Mouse (Mus musculus) limb, embryonic 14.5 days (tissue): ENCODE results near the gene Cd300a. TPM values are rescaled to one million over a fixed set of nuclear protein-coding genes. Genes with fewer than 3 reads are reported as not detected.
A peak's percentile ranks its signal among the peaks of the same experiment; 100 is the strongest.

Experiments used
- ATAC-seq: fragments of 200-750 bp; cut with Nextera tagmentation; 2 replicates; pipeline ENCODE4 v1.8.0; 2017; ENCODE audit warnings: low read depth, moderate number of reproducible peaks, moderate TSS enrichment; ENCODE audit not compliant: low FRiP score
- DNase-seq: peaks from one replicate; pipeline ENCODE4 v3.0.0-alpha.2; 2015; ENCODE audit warnings: low spot score
- H3K27ac ChIP-seq: fragments of 300-500 bp; sonication (generic); replicated peaks from 2 replicates; pipeline ENCODE4 v1.5.1; 2014; ENCODE audit warnings: low read depth, mild to moderate bottlenecking, low read length, moderate library complexity, mixed read lengths
- H3K27me3 ChIP-seq: fragments of 300-500 bp; sonication (generic); 2 replicates; pipeline ENCODE4 v1.6.1; 2014; ENCODE audit warnings: low read length, mixed read lengths; ENCODE audit not compliant: control insufficient read depth, insufficient read depth
- H3K36me3 ChIP-seq: fragments of 300-500 bp; sonication (generic); 2 replicates; pipeline ENCODE4 v1.6.1; 2014; ENCODE audit warnings: mild to moderate bottlenecking, low read length, moderate library complexity, mixed read lengths; ENCODE audit not compliant: control insufficient read depth, insufficient read depth
- H3K4me1 ChIP-seq: fragments of 300-500 bp; sonication (generic); 2 replicates; pipeline ENCODE4 v1.6.1; 2014; ENCODE audit warnings: antibody characterized with exemption, low read length, mixed read lengths; ENCODE audit not compliant: control insufficient read depth, insufficient read depth
- H3K4me2 ChIP-seq: fragments of 300-500 bp; sonication (generic); replicated peaks from 2 replicates; pipeline ENCODE4 v1.6.1; 2014; ENCODE audit warnings: low read depth, mild to moderate bottlenecking, low read length, moderate library complexity; ENCODE audit not compliant: severe bottlenecking
- H3K4me3 ChIP-seq: fragments of 300-500 bp; sonication (generic); replicated peaks from 2 replicates; pipeline ENCODE4 v1.5.1; 2014; ENCODE audit warnings: low read length
- H3K9ac ChIP-seq: fragments of 300-500 bp; sonication (generic); 2 replicates; pipeline ENCODE4 v1.6.1; 2014; ENCODE audit warnings: mild to moderate bottlenecking, low read depth, low read length, moderate library complexity; ENCODE audit not compliant: severe bottlenecking
- H3K9me3 ChIP-seq: fragments of 300-500 bp; sonication (generic); 2 replicates; pipeline ENCODE4 v1.6.1; 2016; ENCODE audit warnings: low read length; ENCODE audit not compliant: control insufficient read depth
- POLR2A ChIP-seq: fragments of 200-500 bp; IDR thresholded peaks from 2 replicates; pipeline ENCODE4 v1.8.0; 2012; ENCODE audit warnings: inconsistent platforms, mild to moderate bottlenecking, moderate library complexity, borderline replicate concordance; ENCODE audit not compliant: insufficient read depth, insufficient read length; ENCODE audit errors: extremely low read depth
- WGBS: fragments of 180-500 bp; shearing (Covaris S2); extraction: QIAGEN DNeasy Blood & Tissue Kit; methylation state at CpG from one replicate; pipeline ENCODE4 v1.1.7; 2014; 5-methylcytosine and 5-hydroxymethylcytosine counted together
- polyA plus RNA-seq, 2 experiments: library from polyadenylated mRNA; depleted of rRNA in 1 of 2; stranded (reverse) in 1 of 2; unstranded in 1 of 2; fragments of >200 nt; fragmentation: Nextera tagmentation in 1 of 2; extraction: Ambion mirVana in 1 of 2; gene quantifications; 2 replicates each; pipeline versions ENCODE4 v1.2.1 to v1.2.3; 2012 to 2014

Gene Cd300a
- polyA plus RNA-seq, 2 experiments: 1.5 to 2.2 TPM

- Histone ChIP-seq H3K36me3 (no peaks in the 10 kb centered on the region), H3K9me3 (no peaks in the 10 kb centered on the region), H3K4me2 (no peak overlapping the region), H3K27me3 (no peaks in the 10 kb centered on the region), H3K9ac (0 out of 2 replicates have a peak overlapping the region, but pooled peaks have one; percentile 87), H3K4me3 (no peak overlapping the region), H3K4me1 (peaks cover 21% of the 10 kb centered on the region), H3K27ac (no peak overlapping the region)
- DNase-seq: no peak
- TF ChIP-seq POLR2A: no peak
- no peak for ATAC-seq
- WGBS: 8% methylated on average over 2 of the region's 2 CpGs
Observed at GRCm38 (mm10) chr11:114849572-114849971, 40.3 kb upstream of the Cd300a start.

- H3K9me3 ChIP-seq: no peaks in the 10 kb centered on the region
- 15% methylated on average over 5 of the region's 5 CpGs for WGBS
- H3K4me3 ChIP-seq: peak overlapping the region; percentile 81
- H3K4me2 ChIP-seq: peak overlapping the region; percentile 99
- TF ChIP-seq POLR2A: no peak
- H3K27ac ChIP-seq: no peak overlapping the region
- peaks cover 21% of the 10 kb centered on the region for H3K4me1 ChIP-seq
- peak overlapping the region; percentile 87 for H3K9ac ChIP-seq
- H3K36me3 ChIP-seq: no peaks in the 10 kb centered on the region
- ATAC-seq (no peak), DNase-seq (no peak)
- no peaks in the 10 kb centered on the region for H3K27me3 ChIP-seq
Observed at GRCm38 (mm10) chr11:114850066-114850451, 39.8 kb upstream of the Cd300a start.

- H3K36me3 ChIP-seq: no peaks in the 10 kb centered on the region
- DNase-seq (peak; percentile 51), ATAC-seq (0 out of 2 replicates have a peak, but pooled peaks have one; percentile 3)
- H3K27me3 ChIP-seq: no peaks in the 10 kb centered on the region
- H3K4me2 ChIP-seq: peak within 1 kb of the TSS; percentile 99
- WGBS: 2% methylated on average over 32 of the region's 43 CpGs
- peak within 1 kb of the TSS; percentile 96 for H3K27ac ChIP-seq
- peak within 1 kb of the TSS; percentile 81 for H3K4me3 ChIP-seq
- H3K9ac ChIP-seq: peak within 1 kb of the TSS; percentile 87
- no peaks in the 10 kb centered on the region for H3K9me3 ChIP-seq
- H3K4me1 ChIP-seq: peaks cover 21% of the 10 kb centered on the region
- no peak for TF ChIP-seq POLR2A
Observed at GRCm38 (mm10) chr11:114850452-114851268, 39.2 kb upstream of the Cd300a start, which contains the start of gene Gprc5c. TSS of gene Gprc5c (plus strand) at chr11:114851152.

GRCm38 (mm10) chr11:114851269-114851607 lies 38.6 kb upstream of the Cd300a start:
- Histone ChIP-seq H3K4me3 (peak overlapping the region; percentile 81), H3K9ac (peak overlapping the region; percentile 87)
- DNase-seq: peak; percentile 23

GRCm38 (mm10) chr11:114851608-114852310 lies 38.1 kb upstream of the Cd300a start:
- WGBS: under 1% methylated on average over 48 of the region's 65 CpGs
- peaks cover 20% of the 10 kb centered on the region for H3K4me1 ChIP-seq

More at GRCm38 (mm10) chr11:114851269-114851607, 38.6 kb upstream of the Cd300a start:
- Histone ChIP-seq H3K9me3 (no peaks in the 10 kb centered on the region), H3K4me2 (peak overlapping the region; percentile 99), H3K36me3 (no peaks in the 10 kb centered on the region), H3K27me3 (no peaks in the 10 kb centered on the region), H3K27ac (peak overlapping the region; percentile 96), H3K4me1 (peaks cover 21% of the 10 kb centered on the region)
- WGBS: 0% methylated on average over 25 of the region's 27 CpGs
- TF ChIP-seq POLR2A: no peak
- peak; percentile 38 for ATAC-seq

More at GRCm38 (mm10) chr11:114851608-114852310, 38.1 kb upstream of the Cd300a start:
- H3K27ac ChIP-seq: peak overlapping the region; percentile 96
- no peaks in the 10 kb centered on the region for H3K27me3 ChIP-seq
- H3K36me3 ChIP-seq: no peaks in the 10 kb centered on the region
- H3K4me3 ChIP-seq: peak overlapping the region; percentile 81
- DNase-seq: peak; percentile 84
- H3K9me3 ChIP-seq: no peaks in the 10 kb centered on the region
- peak overlapping the region; percentile 87 for H3K9ac ChIP-seq
- peak overlapping the region; percentile 99 for H3K4me2 ChIP-seq
- ATAC-seq: peak; percentile 64
- TF ChIP-seq POLR2A: no peak
